Mouse (Mus musculus): ENCODE results near the gene Orc5. TPM values are rescaled to one million over a fixed set of nuclear protein-coding genes. Genes with fewer than 3 reads are reported as not detected.

The Orc5 gene
- polyA plus RNA-seq, 1 experiment, result not detected

DNA sequence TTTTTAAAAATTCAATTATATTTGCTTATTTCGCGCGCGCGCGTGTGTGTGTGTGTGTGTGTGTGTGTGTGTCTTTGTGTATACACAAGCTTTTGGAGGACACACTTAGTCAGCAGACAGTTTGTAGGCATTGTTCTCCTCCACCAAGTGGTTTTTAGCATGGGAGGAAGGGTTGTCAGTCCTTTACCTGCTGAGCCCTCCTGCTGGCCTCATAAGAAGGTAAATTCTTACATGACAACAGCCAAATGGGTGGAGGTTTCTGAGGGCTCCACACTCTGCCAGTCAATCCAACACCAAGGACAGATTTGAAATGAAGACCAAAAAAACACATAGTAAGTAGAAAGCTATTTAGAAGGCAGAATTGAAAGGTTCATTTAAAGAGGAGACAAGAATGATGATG lies 22.7 kb upstream of the Orc5 start:
- Histone ChIP-seq H3K4me1 (ENCODE audit: control insufficient read depth, insufficient read depth, low read length) (no peaks in the 10 kb centered on the region), H3K4me3 (ENCODE audit: insufficient read depth, low read depth, low read length) (no peak overlapping the region), H3K27ac (ENCODE audit: insufficient read depth, low read depth, low read length) (no peak overlapping the region)
- TF ChIP-seq POLR2A (IDR thresholded peaks at IDR 0.05; ENCODE audit: insufficient read depth, low read depth, low read length), result no peak
- WGBS, result 96% methylated on average over 6 of the region's 6 CpGs

- no peak overlapping the region for H3K4me3 ChIP-seq (ENCODE audit: insufficient read depth, low read depth, low read length)
- WGBS, result 88% methylated on average over 3 of the region's 3 CpGs
- no peak for TF ChIP-seq CTCF (IDR thresholded peaks at IDR 0.05; ENCODE audit: insufficient read depth, low read depth, low read length)
- no peaks in the 10 kb centered on the region for H3K4me1 ChIP-seq (ENCODE audit: control insufficient read depth, insufficient read depth, low read length)
- H3K27ac ChIP-seq (ENCODE audit: insufficient read depth, low read depth, low read length), result no peak overlapping the region
Observed at GRCm38 (mm10) chr5:22572456-22572855, 22.2 kb upstream of the Orc5 start.

- 88% methylated on average over 2 of the region's 2 CpGs for WGBS
- Histone ChIP-seq H3K4me3 (ENCODE audit: insufficient read depth, low read depth, low read length) (no peak overlapping the region), H3K27ac (ENCODE audit: insufficient read depth, low read depth, low read length) (no peak overlapping the region), H3K4me1 (ENCODE audit: control insufficient read depth, insufficient read depth, low read length) (no peaks in the 10 kb centered on the region)
- TF ChIP-seq CTCF (IDR thresholded peaks at IDR 0.05; ENCODE audit: insufficient read depth, low read depth, low read length) (no peak), POLR2A (IDR thresholded peaks at IDR 0.05; ENCODE audit: insufficient read depth, low read depth, low read length) (no peak)
Observed at GRCm38 (mm10) chr5:22565708-22566107, 15.5 kb upstream of the Orc5 start.

- WGBS, result 91% methylated on average over 2 of the region's 2 CpGs
- Histone ChIP-seq H3K27ac (ENCODE audit: insufficient read depth, low read depth, low read length) (no peak overlapping the region), H3K4me1 (ENCODE audit: control insufficient read depth, insufficient read depth, low read length) (no peaks in the 10 kb centered on the region), H3K4me3 (ENCODE audit: insufficient read depth, low read depth, low read length) (no peak overlapping the region)
- no peak for TF ChIP-seq CTCF (IDR thresholded peaks at IDR 0.05; ENCODE audit: insufficient read depth, low read depth, low read length)
Observed at GRCm38 (mm10) chr5:22559801-22560200, 9.6 kb upstream of the Orc5 start.

DNA sequence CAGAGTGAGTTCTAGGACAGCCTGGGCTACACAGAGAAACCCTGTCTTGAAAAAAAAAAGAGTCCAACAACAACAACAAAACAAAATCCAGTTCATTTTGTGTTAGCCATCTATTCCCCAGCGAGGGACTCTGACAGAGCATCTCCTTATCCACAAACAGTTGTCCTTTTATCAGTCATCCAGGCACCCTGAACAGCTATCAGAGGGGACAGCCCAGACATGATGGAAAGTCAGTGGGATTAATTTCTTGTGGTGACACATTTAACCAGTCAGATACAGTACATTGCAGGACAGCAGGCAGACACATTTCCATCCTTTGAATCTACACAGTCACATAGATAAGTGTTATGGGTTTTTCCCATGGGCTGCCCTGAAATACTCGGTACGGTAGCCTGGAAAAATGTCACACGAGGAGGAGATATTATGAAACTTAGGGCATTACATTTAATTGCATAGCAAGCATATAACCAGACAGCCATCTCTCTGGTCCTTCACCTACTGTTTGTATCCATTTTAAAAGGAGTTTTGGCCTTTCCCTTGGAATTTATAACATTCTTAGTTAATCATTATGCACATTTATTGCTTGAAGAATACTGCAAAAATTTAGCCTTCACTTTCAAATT lies 7.4 kb upstream of the Orc5 start:
- H3K27ac ChIP-seq (ENCODE audit: insufficient read depth, low read depth, low read length), result no peak overlapping the region
- TF ChIP-seq POLR2A (IDR thresholded peaks at IDR 0.05; ENCODE audit: insufficient read depth, low read depth, low read length) (no peak), CTCF (IDR thresholded peaks at IDR 0.05; ENCODE audit: insufficient read depth, low read depth, low read length) (no peak)

GRCm38 (mm10) chr5:22556713-22557112 lies 6.5 kb upstream of the Orc5 start:
- TF ChIP-seq POLR2A (IDR thresholded peaks at IDR 0.05; ENCODE audit: insufficient read depth, low read depth, low read length), result no peak
- TF ChIP-seq CTCF (IDR thresholded peaks at IDR 0.05; ENCODE audit: insufficient read depth, low read depth, low read length), result no peak
- Histone ChIP-seq H3K4me3 (ENCODE audit: insufficient read depth, low read depth, low read length) (no peak overlapping the region), H3K27ac (ENCODE audit: insufficient read depth, low read depth, low read length) (no peak overlapping the region), H3K4me1 (ENCODE audit: control insufficient read depth, insufficient read depth, low read length) (no peaks in the 10 kb centered on the region)
- WGBS, result 96% methylated on average over 4 of the region's 4 CpGs

More for the DNA sequence above, 7.4 kb upstream of the Orc5 start:
- 92% methylated on average over 4 of the region's 4 CpGs for WGBS
- Histone ChIP-seq H3K4me1 (ENCODE audit: control insufficient read depth, insufficient read depth, low read length) (no peaks in the 10 kb centered on the region), H3K4me3 (ENCODE audit: insufficient read depth, low read depth, low read length) (no peak overlapping the region)

- Histone ChIP-seq H3K4me3 (ENCODE audit: insufficient read depth, low read depth, low read length) (no peak overlapping the region), H3K27ac (ENCODE audit: insufficient read depth, low read depth, low read length) (no peak overlapping the region), H3K4me1 (ENCODE audit: control insufficient read depth, insufficient read depth, low read length) (no peaks in the 10 kb centered on the region)
- no peak for TF ChIP-seq POLR2A (IDR thresholded peaks at IDR 0.05; ENCODE audit: insufficient read depth, low read depth, low read length)
- no peak for TF ChIP-seq CTCF (IDR thresholded peaks at IDR 0.05; ENCODE audit: insufficient read depth, low read depth, low read length)
- WGBS, result 95% methylated on average over 14 of the region's 14 CpGs
Observed at GRCm38 (mm10) chr5:22552233-22552765, 2.1 kb upstream of the Orc5 start.

GRCm38 (mm10) chr5:22549366-22550032 lies 730 bp downstream of the Orc5 start:
- Histone ChIP-seq H3K4me1 (ENCODE audit: control insufficient read depth, insufficient read depth, low read length) (no peaks in the 10 kb centered on the region), H3K27ac (ENCODE audit: insufficient read depth, low read depth, low read length) (no peak overlapping the region), H3K4me3 (ENCODE audit: insufficient read depth, low read depth, low read length) (peak overlapping the region; percentile 87)
- WGBS, result 4% methylated on average over 11 of the region's 11 CpGs
- TF ChIP-seq CTCF (IDR thresholded peaks at IDR 0.05; ENCODE audit: insufficient read depth, low read depth, low read length), result no peak
- TF ChIP-seq POLR2A (IDR thresholded peaks at IDR 0.05; ENCODE audit: insufficient read depth, low read depth, low read length), result no peak

GRCm38 (mm10) chr5:22548556-22549161 lies 1.6 kb downstream of the Orc5 start:
- TF ChIP-seq POLR2A (IDR thresholded peaks at IDR 0.05; ENCODE audit: insufficient read depth, low read depth, low read length), result no peak
- WGBS, result 66% methylated on average over 6 of the region's 6 CpGs
- no peak overlapping the region for H3K27ac ChIP-seq (ENCODE audit: insufficient read depth, low read depth, low read length)
- no peaks in the 10 kb centered on the region for H3K4me1 ChIP-seq (ENCODE audit: control insufficient read depth, insufficient read depth, low read length)
- no peak overlapping the region for H3K4me3 ChIP-seq (ENCODE audit: insufficient read depth, low read depth, low read length)
